Mouse (Mus musculus) urinary bladder, adult 2 months (tissue): ENCODE measurements around the gene Hdac9. TPM values are rescaled to one million over a fixed set of nuclear protein-coding genes. Genes with fewer than 3 reads are reported as not detected.

ENCODE experiments used
- DNase-seq: peaks from one replicate; pipeline ENCODE4 v3.0.0; 2022; ENCODE audit warnings: low spot score
- polyA plus RNA-seq: library from polyadenylated mRNA; depleted of rRNA; stranded (reverse); fragments of >200 nt; gene quantifications from 2 replicates; pipeline ENCODE4 v1.2.3, GENCODE M21; 2012

Hdac9 gene
- polyA plus RNA-seq, 1 experiment = 2.7 TPM

GRCm38 (mm10) chr12:34808180-34808579 lies 108.7 kb downstream of the Hdac9 start:
- no peak for DNase-seq

GRCm38 (mm10) chr12:34806528-34806927 lies 110.4 kb downstream of the Hdac9 start:
- no peak for DNase-seq

GRCm38 (mm10) chr12:34803721-34804120 lies 113.2 kb downstream of the Hdac9 start:
- DNase-seq = no peak

GRCm38 (mm10) chr12:34802308-34802707 lies 114.6 kb downstream of the Hdac9 start:
- no peak for DNase-seq

- DNase-seq = no peak
Observed at GRCm38 (mm10) chr12:34801752-34802151, 115.1 kb downstream of the Hdac9 start.

GRCm38 (mm10) chr12:34797389-34797788 lies 119.5 kb downstream of the Hdac9 start:
- no peak for DNase-seq

GRCm38 (mm10) chr12:34795487-34795886 lies 121.4 kb downstream of the Hdac9 start:
- DNase-seq = no peak

GRCm38 (mm10) chr12:34792113-34792452 lies 124.8 kb downstream of the Hdac9 start:
- no peak for DNase-seq

GRCm38 (mm10) chr12:34791213-34792112 lies 125.4 kb downstream of the Hdac9 start:
- no peak for DNase-seq

- no peak for DNase-seq
Observed at GRCm38 (mm10) chr12:34789031-34789982, 127.6 kb downstream of the Hdac9 start.

- DNase-seq = no peak
Observed at GRCm38 (mm10) chr12:34787380-34787779, 129.5 kb downstream of the Hdac9 start.

GRCm38 (mm10) chr12:34783574-34783973 lies 133.3 kb downstream of the Hdac9 start:
- DNase-seq = no peak

GRCm38 (mm10) chr12:34779368-34779957 lies 137.4 kb downstream of the Hdac9 start:
- DNase-seq = no peak

- DNase-seq = no peak
Observed at GRCm38 (mm10) chr12:34776170-34776569, 140.7 kb downstream of the Hdac9 start.

- no peak for DNase-seq
Observed at GRCm38 (mm10) chr12:34774071-34774470, 142.8 kb downstream of the Hdac9 start.

- no peak for DNase-seq
Observed at GRCm38 (mm10) chr12:34767226-34767775, 149.6 kb downstream of the Hdac9 start.

GRCm38 (mm10) chr12:34747266-34747665 lies 169.6 kb downstream of the Hdac9 start:
- DNase-seq = no peak

- DNase-seq = no peak
Observed at GRCm38 (mm10) chr12:34725204-34725603, 191.7 kb downstream of the Hdac9 start.

GRCm38 (mm10) chr12:34724274-34724673 lies 192.6 kb downstream of the Hdac9 start:
- no peak for DNase-seq

- no peak for DNase-seq
Observed at GRCm38 (mm10) chr12:34722831-34723490, 193.9 kb downstream of the Hdac9 start.

GRCm38 (mm10) chr12:34720906-34721305 lies 196.0 kb downstream of the Hdac9 start:
- DNase-seq = no peak
